Mouse (Mus musculus): ENCODE measurements at regions not wholly inside any gene's neighbourhood (a gene's known extent, or its start where the extent isn't known, plus 50 kb on each side); places are given as distances from the start of the nearest gene placed in this dataset.
"Not testable (repeated sequence)": the region's sequence is repeated elsewhere in the genome, so short reads cannot be mapped to it uniquely, and the experiment has no call there.

GRCm38 (mm10) chr15:90397691-90398377, 173.7 kb downstream of the Alg10b start:
- no peak for DNase-seq (ENCODE audit: low spot score in 2 of 2)

- DNase-seq (ENCODE audit: low spot score in 2 of 2) = no peak
Measured at GRCm38 (mm10) chr15:90400326-90401280, 176.5 kb downstream of the Alg10b start.

- no peak for DNase-seq (ENCODE audit: low spot score in 2 of 2)
Measured at GRCm38 (mm10) chr15:90420776-90421175, 196.7 kb downstream of the Alg10b start.

DNA sequence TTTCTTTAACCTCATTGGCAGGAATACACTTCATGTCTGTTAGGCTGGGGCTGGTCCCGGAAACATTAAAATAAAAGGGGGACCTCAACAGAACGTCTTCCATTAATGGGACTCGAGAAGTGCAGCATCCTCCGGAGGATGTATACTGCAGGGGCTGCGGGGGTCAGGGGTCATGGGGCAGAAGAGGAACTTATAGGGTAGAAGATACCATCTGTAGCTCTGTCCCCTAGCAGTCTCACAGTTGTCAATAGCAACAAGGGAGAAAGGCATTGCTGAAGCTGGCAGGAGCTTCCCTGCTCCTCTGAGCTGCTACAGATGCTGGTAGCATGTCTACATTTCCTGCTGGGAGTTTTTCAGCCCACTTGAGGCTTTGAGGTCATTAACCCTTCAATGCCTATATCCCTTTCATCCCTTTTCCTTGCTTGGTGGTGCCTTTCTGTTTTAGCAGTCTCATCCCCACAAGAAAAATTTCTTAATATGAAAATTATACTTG, 198.1 kb downstream of the Alg10b start:
- no peak for DNase-seq (ENCODE audit: low spot score in 2 of 2)

- DNase-seq (ENCODE audit: low spot score in 2 of 2) = not testable (repeated sequence)
Measured at GRCm38 (mm10) chr15:90431048-90431447, 206.9 kb downstream of the Alg10b start.

DNA sequence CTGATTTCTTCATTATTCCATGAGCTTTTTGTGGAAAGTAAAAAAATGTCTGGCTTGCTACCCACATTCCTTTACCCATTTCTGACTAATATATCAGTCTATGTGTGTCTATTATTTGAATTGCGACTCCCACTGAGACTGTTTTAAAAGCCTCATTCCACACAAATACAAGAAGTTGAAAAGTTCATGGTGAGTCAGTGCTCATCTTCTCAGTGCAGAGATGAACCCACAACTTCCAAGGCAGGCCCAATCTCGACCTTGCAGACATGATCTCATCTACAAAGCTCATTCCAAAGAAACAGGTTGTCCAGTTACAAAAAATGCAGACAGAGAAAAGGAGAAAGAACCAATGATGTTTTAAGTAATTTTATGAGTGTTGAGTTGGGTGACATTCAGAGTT, 208.0 kb downstream of the Alg10b start:
- DNase-seq (ENCODE audit: low spot score in 2 of 2) = no peak

- no peak for DNase-seq (ENCODE audit: low spot score in 2 of 2)
Measured at GRCm38 (mm10) chr15:90435286-90435685, 211.2 kb downstream of the Alg10b start.

Measured in frontal cortex, postnatal 36 days (tissue).